Mouse (Mus musculus) forebrain, embryonic 13.5 days (tissue): ENCODE data around the gene Cdyl. TPM values are rescaled to one million over a fixed set of nuclear protein-coding genes. Genes with fewer than 3 reads are reported as not detected.

ENCODE experiments used
- ATAC-seq: fragments of 200-750 bp; cut with Nextera tagmentation; 2 replicates; pipeline ENCODE4 v1.8.0; 2017
- H3K27ac ChIP-seq: fragments of 300-500 bp; sonication (generic); 2 replicates; pipeline ENCODE4 v1.5.1; 2015; ENCODE audit warnings: inconsistent platforms, mild to moderate bottlenecking, moderate library complexity
- H3K27me3 ChIP-seq: fragments of 300-500 bp; sonication (generic); 2 replicates; pipeline ENCODE4 v1.6.1; 2015; ENCODE audit warnings: mild to moderate bottlenecking, inconsistent platforms
- H3K36me3 ChIP-seq: fragments of 300-500 bp; sonication (generic); 2 replicates; pipeline ENCODE4 v1.6.1; 2015; ENCODE audit warnings: mild to moderate bottlenecking, inconsistent platforms; ENCODE audit not compliant: poor library complexity, severe bottlenecking
- H3K4me1 ChIP-seq: fragments of 300-500 bp; sonication (generic); 2 replicates; pipeline ENCODE4 v1.6.1; 2015; ENCODE audit warnings: inconsistent platforms
- H3K4me2 ChIP-seq: fragments of 300-500 bp; sonication (generic); 2 replicates; pipeline ENCODE4 v1.6.1; 2015; ENCODE audit warnings: inconsistent platforms, mild to moderate bottlenecking, moderate library complexity
- H3K4me3 ChIP-seq: fragments of 300-500 bp; sonication (generic); 2 replicates; pipeline ENCODE4 v1.5.1; 2015; ENCODE audit warnings: mild to moderate bottlenecking, inconsistent platforms
- H3K9ac ChIP-seq: fragments of 300-500 bp; sonication (generic); 2 replicates; pipeline ENCODE4 v1.6.1; 2015; ENCODE audit warnings: mild to moderate bottlenecking, inconsistent platforms
- H3K9me3 ChIP-seq: fragments of 300-500 bp; sonication (generic); replicated peaks from 2 replicates; pipeline ENCODE4 v1.6.1; 2016; ENCODE audit warnings: inconsistent platforms
- WGBS: fragments of 180-500 bp; shearing (Covaris S2); methylation state at CpG from one replicate; pipeline ENCODE4 v1.1.7; 2015; 5-methylcytosine and 5-hydroxymethylcytosine counted together
- polyA plus RNA-seq: library from polyadenylated mRNA; unstranded; fragments of >200 nt; fragmentation: Nextera tagmentation; extraction: Ambion mirVana; gene quantifications from 2 replicates; pipeline ENCODE4 v1.2.1, GENCODE M21; 2015

Cdyl gene
- polyA plus RNA-seq, 1 experiment from 2014 or later = 4.7 TPM

DNA sequence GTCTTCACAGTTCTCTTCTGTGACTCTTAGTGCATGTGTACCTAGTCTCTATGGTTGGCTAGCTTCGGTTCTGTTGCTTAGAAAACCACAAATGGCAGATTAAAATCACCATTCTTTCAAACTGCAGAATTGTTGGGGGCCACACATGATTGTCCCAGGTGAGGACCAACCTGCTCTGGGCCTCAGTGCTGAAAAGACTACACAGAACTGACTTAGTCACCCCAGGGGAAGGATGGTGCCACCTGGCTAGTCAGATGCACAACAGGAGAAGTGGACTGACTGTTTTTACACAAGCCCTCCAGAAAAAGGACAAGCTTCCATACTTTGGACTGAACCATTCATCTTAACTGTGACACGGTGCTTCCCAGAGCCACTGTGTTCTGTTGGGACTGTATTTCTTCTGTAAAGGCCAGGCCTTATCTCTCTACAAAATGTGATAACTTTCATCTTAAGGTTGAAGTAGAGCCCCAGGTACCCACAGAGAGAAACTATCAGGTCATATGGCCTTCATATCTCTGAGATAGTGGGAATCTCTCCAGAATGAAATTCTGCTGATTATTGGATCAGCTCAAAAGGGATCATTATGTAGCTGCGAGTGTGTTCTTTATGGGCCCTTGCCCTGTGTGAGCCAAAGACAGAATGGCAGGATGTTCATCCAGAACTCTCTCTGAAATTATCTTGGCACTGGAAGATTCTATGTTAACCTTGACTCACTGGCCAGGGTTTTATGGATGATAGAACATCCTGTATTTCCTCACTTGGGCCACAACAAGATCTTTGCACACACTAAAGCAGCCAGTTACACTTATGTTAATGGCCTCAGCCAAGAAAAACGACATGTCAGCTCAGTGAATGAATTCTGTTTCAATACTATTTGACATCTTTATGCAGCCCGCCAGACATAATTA lies 149.9 kb downstream of the Cdyl start:
- Histone ChIP-seq H3K4me1 (peaks cover 27% of the 10 kb centered on the region), H3K27ac (no peak overlapping the region), H3K9ac (no peak overlapping the region), H3K4me2 (no peak overlapping the region), H3K4me3 (no peak overlapping the region), H3K9me3 (no peaks in the 10 kb centered on the region), H3K36me3 (no peaks in the 10 kb centered on the region), H3K27me3 (no peaks in the 10 kb centered on the region)
- no peak for ATAC-seq
- 53% methylated on average over 5 of the region's 5 CpGs for WGBS

DNA sequence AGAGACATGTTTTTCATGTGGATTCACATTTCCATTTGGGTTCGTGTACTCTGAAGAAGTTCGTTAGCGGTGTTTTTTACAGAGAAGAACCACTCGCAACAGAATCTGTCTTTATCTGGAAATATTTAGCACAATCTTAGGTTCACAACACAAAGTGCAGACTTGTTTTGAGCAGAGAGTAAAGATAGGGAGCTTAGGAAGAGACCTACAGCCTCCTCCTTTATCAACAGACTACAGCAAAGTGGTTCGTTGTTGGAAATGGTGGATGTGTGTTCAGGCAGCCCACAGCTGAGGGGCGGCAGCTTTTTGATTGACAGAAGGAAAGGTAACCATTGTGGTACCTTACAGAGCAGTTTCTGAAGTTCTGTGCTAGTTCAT lies 150.5 kb downstream of the Cdyl start:
- no peak overlapping the region for H3K4me2 ChIP-seq
- peaks cover 27% of the 10 kb centered on the region for H3K4me1 ChIP-seq
- H3K9me3 ChIP-seq = no peaks in the 10 kb centered on the region
- no peaks in the 10 kb centered on the region for H3K27me3 ChIP-seq
- WGBS = 49% methylated on average over 6 of the region's 6 CpGs
- no peak overlapping the region for H3K27ac ChIP-seq
- no peak for ATAC-seq
- no peaks in the 10 kb centered on the region for H3K36me3 ChIP-seq
- H3K9ac ChIP-seq = no peak overlapping the region
- no peak overlapping the region for H3K4me3 ChIP-seq

GRCm38 (mm10) chr13:35811361-35812190 lies 151.9 kb downstream of the Cdyl start:
- Histone ChIP-seq H3K27me3 (no peaks in the 10 kb centered on the region), H3K9me3 (no peaks in the 10 kb centered on the region), H3K9ac (no peak overlapping the region), H3K4me2 (no peak overlapping the region), H3K36me3 (peaks cover 8% of the 10 kb centered on the region; the same call in 1 of the 2 replicates), H3K4me3 (no peak overlapping the region), H3K4me1 (peaks cover 20% of the 10 kb centered on the region), H3K27ac (no peak overlapping the region)
- WGBS = 65% methylated on average over 11 of the region's 11 CpGs
- ATAC-seq = no peak

DNA sequence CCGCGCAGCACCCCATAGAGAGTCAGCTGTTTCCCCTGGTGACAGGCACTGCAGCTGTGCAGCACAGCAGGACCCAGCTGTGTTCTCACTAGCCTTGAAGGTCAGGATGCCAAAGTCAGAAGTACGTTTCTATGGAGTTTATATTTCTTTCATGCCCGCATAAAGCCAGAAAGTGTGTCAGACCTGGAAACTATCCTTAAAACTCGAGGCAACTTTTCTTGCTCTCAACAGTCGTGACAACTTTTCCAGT lies 152.5 kb downstream of the Cdyl start:
- 41% methylated on average over 6 of the region's 6 CpGs for WGBS
- no peak for ATAC-seq
- Histone ChIP-seq H3K9me3 (no peaks in the 10 kb centered on the region), H3K4me3 (no peak overlapping the region), H3K36me3 (peaks cover 13% of the 10 kb centered on the region), H3K27ac (no peak overlapping the region), H3K4me1 (peaks cover 20% of the 10 kb centered on the region), H3K4me2 (no peak overlapping the region), H3K27me3 (no peaks in the 10 kb centered on the region), H3K9ac (no peak overlapping the region)

GRCm38 (mm10) chr13:35813348-35814127 lies 153.9 kb downstream of the Cdyl start:
- no peaks in the 10 kb centered on the region for H3K27me3 ChIP-seq
- peaks cover 27% of the 10 kb centered on the region for H3K36me3 ChIP-seq
- no peak overlapping the region for H3K9ac ChIP-seq
- no peaks in the 10 kb centered on the region for H3K9me3 ChIP-seq
- no peak overlapping the region for H3K27ac ChIP-seq
- H3K4me2 ChIP-seq = no peak overlapping the region
- no peak overlapping the region for H3K4me3 ChIP-seq
- WGBS = 87% methylated on average over 7 of the region's 7 CpGs
- H3K4me1 ChIP-seq = peaks cover 20% of the 10 kb centered on the region
- ATAC-seq = no peak

DNA sequence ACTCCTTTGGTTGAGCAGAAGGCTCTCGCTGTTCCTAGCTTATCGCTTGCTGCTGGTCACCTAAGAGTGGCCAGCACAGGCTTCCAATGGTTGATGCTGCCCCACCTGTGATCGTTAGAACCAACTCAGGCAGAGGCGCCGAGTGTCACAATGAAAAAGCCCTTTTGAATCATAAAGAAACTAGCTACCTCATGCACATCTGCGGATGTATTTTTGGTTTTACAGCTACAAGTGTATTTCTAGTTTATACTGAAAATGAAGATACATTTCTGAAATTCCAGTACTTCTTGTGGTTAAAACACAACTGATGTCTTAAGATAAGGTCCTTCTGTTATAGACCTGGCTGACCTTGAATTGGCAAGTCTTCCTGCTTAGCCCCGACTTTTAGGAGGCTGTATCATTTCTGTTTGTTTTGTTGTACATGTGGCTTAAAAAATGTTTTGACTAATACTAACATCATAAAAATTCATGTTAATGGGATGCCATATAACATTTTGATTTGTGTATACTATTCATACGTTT lies 155.6 kb downstream of the Cdyl start:
- no peak for ATAC-seq
- Histone ChIP-seq H3K9ac (no peak overlapping the region), H3K4me2 (no peak overlapping the region), H3K27ac (no peak overlapping the region), H3K9me3 (no peaks in the 10 kb centered on the region), H3K4me3 (no peak overlapping the region), H3K36me3 (peaks cover 33% of the 10 kb centered on the region), H3K4me1 (peaks cover 9% of the 10 kb centered on the region), H3K27me3 (no peaks in the 10 kb centered on the region)
- WGBS = 94% methylated on average over 8 of the region's 8 CpGs

GRCm38 (mm10) chr13:35815782-35816368 lies 156.2 kb downstream of the Cdyl start:
- no peaks in the 10 kb centered on the region for H3K9me3 ChIP-seq
- no peak overlapping the region for H3K27ac ChIP-seq
- H3K4me3 ChIP-seq = no peak overlapping the region
- peaks cover 33% of the 10 kb centered on the region for H3K36me3 ChIP-seq
- no peak for ATAC-seq
- H3K9ac ChIP-seq = no peak overlapping the region
- peaks cover 8% of the 10 kb centered on the region for H3K4me1 ChIP-seq
- H3K27me3 ChIP-seq = no peaks in the 10 kb centered on the region
- no peak overlapping the region for H3K4me2 ChIP-seq
- 88% methylated on average over 16 of the region's 16 CpGs for WGBS

GRCm38 (mm10) chr13:35817626-35818025 lies 158.0 kb downstream of the Cdyl start:
- no peak for ATAC-seq
- no peaks in the 10 kb centered on the region for H3K9me3 ChIP-seq
- 86% methylated on average over 3 of the region's 3 CpGs for WGBS
- H3K4me1 ChIP-seq = peaks cover 4% of the 10 kb centered on the region; the same call in 1 of the 2 replicates
- peaks cover 33% of the 10 kb centered on the region for H3K36me3 ChIP-seq
- no peak overlapping the region for H3K4me2 ChIP-seq
- no peaks in the 10 kb centered on the region for H3K27me3 ChIP-seq
- no peak overlapping the region for H3K27ac ChIP-seq
- H3K9ac ChIP-seq = no peak overlapping the region
- H3K4me3 ChIP-seq = no peak overlapping the region

DNA sequence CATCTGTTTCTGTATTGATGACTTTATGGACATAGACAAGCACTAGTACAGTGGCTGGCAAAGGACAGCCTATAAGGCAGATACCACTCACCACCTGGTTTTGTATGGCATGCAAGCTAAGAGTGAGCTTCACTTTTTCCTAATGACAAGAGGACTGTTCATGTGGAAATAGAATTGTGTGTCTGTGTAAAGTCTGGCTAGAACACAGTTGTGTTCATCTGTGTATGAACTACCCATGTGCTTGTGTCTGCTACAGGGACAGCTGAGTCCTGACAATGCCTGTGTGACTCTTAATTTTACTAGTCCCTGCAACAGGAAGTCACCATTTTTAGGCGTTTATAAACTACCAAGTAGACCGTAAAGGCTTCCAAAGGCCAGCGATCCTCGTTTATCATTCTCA lies 158.4 kb downstream of the Cdyl start:
- H3K4me1 ChIP-seq = peaks cover 8% of the 10 kb centered on the region; the same call in 1 of the 2 replicates
- no peaks in the 10 kb centered on the region for H3K27me3 ChIP-seq
- no peaks in the 10 kb centered on the region for H3K9me3 ChIP-seq
- no peak overlapping the region for H3K9ac ChIP-seq
- no peak overlapping the region for H3K4me3 ChIP-seq
- peaks cover 33% of the 10 kb centered on the region for H3K36me3 ChIP-seq
- no peak overlapping the region for H3K27ac ChIP-seq
- ATAC-seq = no peak
- no peak overlapping the region for H3K4me2 ChIP-seq
- WGBS = 94% methylated on average over 4 of the region's 4 CpGs

DNA sequence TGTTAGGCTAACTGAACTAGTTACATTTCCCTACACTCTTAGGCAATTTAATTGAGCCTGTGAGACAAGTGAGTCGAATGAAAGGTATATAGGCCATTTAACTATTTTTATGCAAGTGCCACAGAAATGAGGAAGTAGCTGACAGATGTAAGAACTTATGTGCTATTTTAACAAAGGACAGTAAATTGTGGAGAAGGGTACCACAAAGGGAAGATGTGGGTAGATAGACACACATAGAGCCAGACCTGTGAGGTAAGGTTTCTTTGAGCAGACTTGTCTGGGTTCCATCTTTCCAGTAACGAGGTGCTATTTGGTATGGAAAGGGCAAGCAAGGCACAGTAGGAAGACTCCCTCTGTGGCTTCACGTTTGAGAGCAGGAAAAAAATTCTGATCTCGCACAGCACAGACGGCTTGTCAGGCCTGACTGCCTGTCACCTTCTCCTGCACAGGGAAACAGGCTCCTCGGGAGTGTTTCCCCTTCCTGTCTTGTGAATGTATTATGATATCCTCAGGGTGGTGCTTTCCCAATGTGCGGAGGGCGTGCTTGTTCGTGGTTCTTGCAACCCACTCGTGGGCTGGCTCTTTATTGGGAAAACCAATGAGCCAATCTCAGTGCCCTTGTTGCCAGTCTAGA lies 162.3 kb downstream of the Cdyl start:
- Histone ChIP-seq H3K9ac (no peak overlapping the region), H3K4me1 (peaks cover 9% of the 10 kb centered on the region; the same call in 1 of the 2 replicates), H3K9me3 (no peaks in the 10 kb centered on the region), H3K27ac (no peak overlapping the region), H3K4me2 (no peak overlapping the region), H3K4me3 (no peak overlapping the region), H3K36me3 (peaks cover 26% of the 10 kb centered on the region), H3K27me3 (no peaks in the 10 kb centered on the region)
- no peak for ATAC-seq
- WGBS = 81% methylated on average over 10 of the region's 10 CpGs

GRCm38 (mm10) chr13:35822795-35823194 lies 163.2 kb downstream of the Cdyl start:
- peak; percentile 50; the same call in 1 of the 2 replicates for ATAC-seq
- WGBS = 48% methylated on average over 8 of the region's 8 CpGs

More at GRCm38 (mm10) chr13:35822795-35823194, 163.2 kb downstream of the Cdyl start:
- no peaks in the 10 kb centered on the region for H3K27me3 ChIP-seq
- peaks cover 20% of the 10 kb centered on the region; the same call in 1 of the 2 replicates for H3K36me3 ChIP-seq
- no peak overlapping the region for H3K4me2 ChIP-seq
- no peak overlapping the region for H3K27ac ChIP-seq
- H3K4me3 ChIP-seq = no peak overlapping the region
- no peak overlapping the region for H3K9ac ChIP-seq
- no peaks in the 10 kb centered on the region for H3K9me3 ChIP-seq
- H3K4me1 ChIP-seq = peaks cover 9% of the 10 kb centered on the region; the same call in 1 of the 2 replicates
